Mouse (Mus musculus) retina, adult 2 months (tissue): Measurements from ENCODE around the gene Dnajc17.
A peak's percentile ranks its signal among the peaks of the same experiment; 100 is the strongest.

Experiments
- DNase-seq: peaks from one replicate; pipeline ENCODE4 v3.0.0-alpha.2; 2012; ENCODE audit warnings: low read depth, low spot score

The Dnajc17 gene

GRCm38 (mm10) chr2:119198049-119198448 is 10.5 kb downstream of the Dnajc17 start:
- DNase-seq = no peak

GRCm38 (mm10) chr2:119197493-119197892 is 11.1 kb downstream of the Dnajc17 start:
- no peak for DNase-seq

GRCm38 (mm10) chr2:119196316-119197108 is 12.1 kb downstream of the Dnajc17 start:
- no peak for DNase-seq

- DNase-seq = no peak
Measured at GRCm38 (mm10) chr2:119194140-119194539, 14.5 kb downstream of the Dnajc17 start.

- no peak for DNase-seq
Measured at GRCm38 (mm10) chr2:119190969-119191368, 17.6 kb downstream of the Dnajc17 start.

GRCm38 (mm10) chr2:119189029-119189710 is 19.4 kb downstream of the Dnajc17 start:
- peak; percentile 66 for DNase-seq

GRCm38 (mm10) chr2:119182914-119183313 is 25.7 kb downstream of the Dnajc17 start:
- DNase-seq = no peak

GRCm38 (mm10) chr2:119177384-119177939 is 31.1 kb downstream of the Dnajc17 start:
- no peak for DNase-seq

- no peak for DNase-seq
Measured at GRCm38 (mm10) chr2:119176761-119177160, 31.8 kb downstream of the Dnajc17 start.

- no peak for DNase-seq
Measured at GRCm38 (mm10) chr2:119175614-119176013, 33.0 kb downstream of the Dnajc17 start.

GRCm38 (mm10) chr2:119174866-119175265 is 33.7 kb downstream of the Dnajc17 start:
- DNase-seq = no peak

- DNase-seq = no peak
Measured at GRCm38 (mm10) chr2:119173991-119174651, 34.5 kb downstream of the Dnajc17 start, which contains the start of gene Gm14137. TSS of gene Gm14137 (plus strand) at chr2:119174509.

GRCm38 (mm10) chr2:119172862-119173576 is 35.6 kb downstream of the Dnajc17 start:
- DNase-seq = no peak

GRCm38 (mm10) chr2:119172446-119172845 is 36.1 kb downstream of the Dnajc17 start:
- no peak for DNase-seq

- DNase-seq = no peak
Measured at GRCm38 (mm10) chr2:119171574-119171973, 37.0 kb downstream of the Dnajc17 start.

GRCm38 (mm10) chr2:119170282-119170681 is 38.3 kb downstream of the Dnajc17 start:
- no peak for DNase-seq

- DNase-seq = no peak
Measured at GRCm38 (mm10) chr2:119167866-119168256, 40.7 kb downstream of the Dnajc17 start.

GRCm38 (mm10) chr2:119166901-119167865 is 41.4 kb downstream of the Dnajc17 start, which contains the start of gene Gchfr:
TSS of gene Gchfr (plus strand) at chr2:119167773.
- peak; percentile 32 for DNase-seq

GRCm38 (mm10) chr2:119165401-119165800 is 43.2 kb downstream of the Dnajc17 start:
- DNase-seq = no peak

GRCm38 (mm10) chr2:119163999-119164398 is 44.6 kb downstream of the Dnajc17 start:
- no peak for DNase-seq
